Mouse (Mus musculus) MEL (cell line): Measurements from ENCODE around the gene Hoxa3. TPM values are rescaled to one million over a fixed set of nuclear protein-coding genes. Genes with fewer than 3 reads are reported as not detected.

ENCODE experiments used
- DNase-seq: peaks from one replicate; pipeline ENCODE4 v3.0.0; 2011; ENCODE audit warnings: low read depth, low spot score
- H3K27ac ChIP-seq: 2 replicates; pipeline ENCODE4 v1.5.1; 2012; ENCODE audit warnings: low read depth, mild to moderate bottlenecking, control low read depth, low read length, moderate library complexity; ENCODE audit not compliant: control insufficient read depth
- H3K27me3 ChIP-seq, 2 experiments: fragments of 150-350 bp in 1 of 2; sonication (generic) in 1 of 2; 2 replicates each; pipeline ENCODE4 v1.6.1; 2012; ENCODE audit warnings: low read length in 2 of 2, mild to moderate bottlenecking in 2 of 2, improper control_type of control experiment in 1 of 2, moderate library complexity in 1 of 2; ENCODE audit not compliant: insufficient read depth in 2 of 2, control insufficient read depth in 1 of 2
- H3K36me3 ChIP-seq, 2 experiments: 2 replicates each; pipeline ENCODE4 v1.6.1; 2012 to 2014; ENCODE audit warnings: low read length in 2 of 2, improper control_type of control experiment in 1 of 2, inconsistent platforms in 1 of 2, mild to moderate bottlenecking in 1 of 2; ENCODE audit not compliant: insufficient read depth in 2 of 2, control insufficient read depth in 1 of 2
- H3K4me1 ChIP-seq, 2 experiments: fragments of 150-350 bp in 1 of 2; sonication (generic) in 1 of 2; 2 replicates each; pipeline ENCODE4 v1.6.1; 2012; ENCODE audit warnings: low read length in 2 of 2, improper control_type of control experiment in 1 of 2, mild to moderate bottlenecking in 1 of 2; ENCODE audit not compliant: insufficient read depth in 2 of 2, control insufficient read depth in 1 of 2
- H3K4me3 ChIP-seq, 2 experiments: fragments of 150-350 bp in 1 of 2; sonication (generic) in 1 of 2; 2 replicates each; pipeline ENCODE4 v1.5.1; 2012; ENCODE audit warnings: low read depth in 2 of 2, low read length in 2 of 2, mild to moderate bottlenecking in 2 of 2, moderate library complexity in 2 of 2, control low read depth in 1 of 2, improper control_type of control experiment in 1 of 2; ENCODE audit not compliant: control insufficient read depth in 1 of 2, insufficient read depth in 1 of 2
- H3K79me2 ChIP-seq: 2 replicates; pipeline ENCODE4 v1.6.1; 2012; ENCODE audit warnings: mild to moderate bottlenecking, low read length, moderate library complexity; ENCODE audit not compliant: control insufficient read depth, poor library complexity, insufficient read depth
- H3K9ac ChIP-seq: 2 replicates; pipeline ENCODE4 v1.6.1; 2012; ENCODE audit warnings: low read depth, mild to moderate bottlenecking, control low read depth, low read length, moderate library complexity; ENCODE audit not compliant: control insufficient read depth, poor library complexity, severe bottlenecking
- H3K9me3 ChIP-seq: fragments of 150-350 bp; sonication (generic); replicated peaks from 2 replicates; pipeline ENCODE4 v1.6.1; 2012; ENCODE audit warnings: mild to moderate bottlenecking, low read length, improper control_type of control experiment, moderate library complexity; ENCODE audit not compliant: insufficient read depth
- CHD2 ChIP-seq: IDR thresholded peaks from 2 replicates; pipeline ENCODE4 v1.6.1; 2011; ENCODE audit warnings: low read length, improper control_type of control experiment
- ELF1 ChIP-seq: IDR thresholded peaks from 2 replicates; pipeline ENCODE4 v1.6.1; 2014; ENCODE audit warnings: low read depth, mild to moderate bottlenecking, inconsistent platforms, low read length, improper control_type of control experiment, moderate library complexity
- HCFC1 ChIP-seq: IDR thresholded peaks from 2 replicates; pipeline ENCODE4 v1.6.1; 2012; ENCODE audit warnings: low read depth, mild to moderate bottlenecking, inconsistent platforms, low read length, improper control_type of control experiment, moderate library complexity
- MAFK ChIP-seq: IDR thresholded peaks from 2 replicates; pipeline ENCODE4 v1.6.1; 2011; ENCODE audit warnings: low read depth, mild to moderate bottlenecking, low read length, improper control_type of control experiment, borderline replicate concordance
- MAX ChIP-seq: IDR thresholded peaks from 2 replicates; pipeline ENCODE4 v1.6.1; 2011; ENCODE audit warnings: low read length, improper control_type of control experiment
- MAZ ChIP-seq: IDR thresholded peaks from 2 replicates; pipeline ENCODE4 v1.6.1; 2012; ENCODE audit warnings: low read depth, mild to moderate bottlenecking, inconsistent platforms, low read length, improper control_type of control experiment
- NRF1 ChIP-seq: IDR thresholded peaks from 2 replicates; pipeline ENCODE4 v1.6.1; 2014; ENCODE audit warnings: low read depth, mild to moderate bottlenecking, inconsistent platforms, low read length, improper control_type of control experiment, moderate library complexity; ENCODE audit not compliant: poor library complexity, insufficient read depth, severe bottlenecking
- POLR2AphosphoS2 ChIP-seq: IDR thresholded peaks from 2 replicates; pipeline ENCODE4 v1.6.1; 2011; ENCODE audit warnings: low read length, improper control_type of control experiment
- RCOR1 ChIP-seq: IDR thresholded peaks from 2 replicates; pipeline ENCODE4 v1.6.1; 2012; ENCODE audit warnings: low read depth, mild to moderate bottlenecking, inconsistent platforms, low read length, improper control_type of control experiment
- TAL1 ChIP-seq: IDR thresholded peaks from 2 replicates; pipeline ENCODE4 v1.6.1; 2012; ENCODE audit warnings: mild to moderate bottlenecking, inconsistent platforms, low read length, moderate library complexity, mixed read lengths
- TCF12 ChIP-seq: IDR thresholded peaks from 2 replicates; pipeline ENCODE4 v1.6.1; 2014; ENCODE audit warnings: low read depth, mild to moderate bottlenecking, inconsistent platforms, low read length, improper control_type of control experiment, moderate library complexity
- UBTF ChIP-seq: IDR thresholded peaks from 2 replicates; pipeline ENCODE4 v1.6.1; 2012; ENCODE audit warnings: low read depth, mild to moderate bottlenecking, inconsistent platforms, low read length, improper control_type of control experiment, moderate library complexity, borderline replicate concordance; ENCODE audit not compliant: insufficient read depth
- polyA plus RNA-seq, 2 experiments: library from polyadenylated mRNA; stranded (reverse) in 1 of 2; unstranded in 1 of 2; fragments of >175 nt in 1 of 2; fragments of >200 nt in 1 of 2; gene quantifications; 2 replicates each; pipeline versions ENCODE4 v1.2.1 to v1.2.4; 2012; ENCODE audit warnings: low replicate concordance in 2 of 2, low read depth in 1 of 2; ENCODE audit not compliant: insufficient read length in 2 of 2, insufficient read depth in 1 of 2, missing spikeins in 1 of 2
- total RNA-seq: library from RNA; depleted of rRNA; stranded (reverse); fragments of 300-350 nt; gene quantifications from 2 replicates; pipeline ENCODE4 v1.2.3, GENCODE M21; 2012

Hoxa3 gene
- total and polyA plus RNA-seq, 3 experiments, result not detected

DNA sequence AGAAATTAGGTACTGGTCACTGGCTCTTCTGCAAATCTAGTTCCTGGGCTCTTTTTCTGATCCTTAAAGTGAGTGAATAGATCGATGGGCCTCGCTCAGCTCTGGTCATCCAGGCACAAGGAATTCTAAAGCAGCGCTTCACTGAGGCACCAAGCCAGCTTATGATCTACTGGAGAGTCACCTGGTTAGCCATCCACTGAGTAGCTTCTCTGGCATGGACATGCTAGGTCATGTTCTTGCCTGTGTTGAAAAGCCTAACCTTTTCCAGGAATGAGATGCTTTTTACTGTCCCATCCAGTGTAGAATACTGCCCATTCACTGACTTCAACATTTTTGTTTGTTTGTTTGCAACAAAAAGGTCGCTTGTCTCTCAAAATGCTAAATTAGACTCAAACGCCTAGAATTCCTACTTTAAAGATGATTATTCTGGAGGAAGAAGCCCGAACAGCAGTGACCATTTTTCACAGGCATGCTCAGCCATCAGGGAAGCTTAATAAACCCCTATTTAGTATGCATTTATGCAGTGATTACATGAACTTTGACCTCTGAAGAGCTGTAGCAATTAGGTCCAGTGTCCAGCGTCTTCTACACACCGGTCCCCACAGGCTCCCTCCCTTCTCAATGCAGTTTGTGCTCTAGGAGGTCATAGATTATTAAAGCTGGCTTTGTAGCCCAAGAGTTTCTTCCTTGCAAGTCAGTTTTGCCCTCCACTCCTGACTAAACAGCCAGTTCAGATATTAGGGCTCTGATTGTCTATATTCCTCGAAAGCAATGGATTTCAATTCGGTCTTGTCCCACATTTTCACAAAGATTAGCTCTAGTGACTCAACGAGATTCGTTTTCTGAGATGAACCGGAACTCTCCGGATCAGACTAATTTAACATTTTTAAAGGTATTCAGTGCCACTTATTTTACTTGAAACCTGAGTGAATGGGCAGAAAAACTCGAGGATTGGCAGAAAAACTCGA lies 60.6 kb downstream of the Hoxa3 start:
- H3K27me3 ChIP-seq, result peaks cover 0 to 4% of the 10 kb centered on the region in 2 experiments; a peak in 2 of 4 replicates

DNA sequence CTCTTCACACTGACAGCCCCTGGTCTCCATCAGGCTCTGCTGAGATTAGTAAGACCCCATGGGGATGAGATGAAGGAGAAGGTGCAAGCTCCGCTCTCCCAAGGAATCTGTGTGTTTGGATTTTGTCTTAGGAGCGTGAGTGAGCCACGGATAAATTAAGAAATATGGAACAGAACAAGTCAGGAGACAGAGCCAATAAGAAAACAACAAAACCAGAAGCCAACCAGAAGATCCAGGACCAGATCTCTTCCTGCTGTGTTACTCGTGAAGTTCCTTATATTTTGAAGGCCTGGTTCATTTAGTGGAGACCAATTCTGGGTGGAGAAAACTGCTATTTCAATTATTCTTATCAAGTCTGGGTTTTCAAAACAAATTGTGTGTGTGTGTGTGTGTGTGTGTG lies 61.6 kb downstream of the Hoxa3 start:
- no peaks in the 10 kb centered on the region for H3K9me3 ChIP-seq
- DNase-seq, result no peak
- no peaks in the 10 kb centered on the region for H3K79me2 ChIP-seq
- no peak overlapping the region for H3K27ac ChIP-seq
- peaks cover 0 to 4% of the 10 kb centered on the region in 2 experiments; a peak in 2 of 4 replicates for H3K27me3 ChIP-seq
- no peaks in the 10 kb centered on the region for H3K36me3 ChIP-seq
- H3K9ac ChIP-seq, result no peak overlapping the region
- TF ChIP-seq TAL1 (no peak), MAX (no peak), ELF1 (no peak), CHD2 (no peak), RCOR1 (no peak), UBTF (no peak), HCFC1 (no peak), NRF1 (no peak)
- no peak overlapping the region for H3K4me3 ChIP-seq
- H3K4me1 ChIP-seq, result no peaks in the 10 kb centered on the region

More for the DNA sequence above, 60.6 kb downstream of the Hoxa3 start:
- no peaks in the 10 kb centered on the region for H3K4me1 ChIP-seq
- H3K27ac ChIP-seq, result no peak overlapping the region
- no peaks in the 10 kb centered on the region for H3K36me3 ChIP-seq
- H3K79me2 ChIP-seq, result no peaks in the 10 kb centered on the region
- H3K9ac ChIP-seq, result no peak overlapping the region
- no peaks in the 10 kb centered on the region for H3K9me3 ChIP-seq
- TF ChIP-seq MAFK, result no peak
- no peak for TF ChIP-seq POLR2AphosphoS2
- no peak for TF ChIP-seq ELF1
- no peak for TF ChIP-seq TCF12
- TF ChIP-seq TAL1, result no peak
- no peak for TF ChIP-seq MAZ
- H3K4me3 ChIP-seq, result no peak overlapping the region
- DNase-seq, result no peak
